Mouse (Mus musculus) MEL (cell line): ENCODE results near the gene Ppm1e. TPM values are rescaled to one million over a fixed set of nuclear protein-coding genes. Genes with fewer than 3 reads are reported as not detected.

Experiments used
- DNase-seq: peaks from one replicate; pipeline ENCODE4 v3.0.0; 2011; ENCODE audit warnings: low read depth, low spot score
- H3K27ac ChIP-seq: 2 replicates; pipeline ENCODE4 v1.5.1; 2012; ENCODE audit warnings: low read depth, mild to moderate bottlenecking, control low read depth, low read length, moderate library complexity; ENCODE audit not compliant: control insufficient read depth
- H3K27me3 ChIP-seq, 2 experiments: fragments of 150-350 bp in 1 of 2; sonication (generic) in 1 of 2; 2 replicates each; pipeline ENCODE4 v1.6.1; 2012; ENCODE audit warnings: low read length in 2 of 2, mild to moderate bottlenecking in 2 of 2, improper control_type of control experiment in 1 of 2, moderate library complexity in 1 of 2; ENCODE audit not compliant: insufficient read depth in 2 of 2, control insufficient read depth in 1 of 2
- H3K36me3 ChIP-seq, 2 experiments: 2 replicates each; pipeline ENCODE4 v1.6.1; 2012 to 2014; ENCODE audit warnings: low read length in 2 of 2, improper control_type of control experiment in 1 of 2, inconsistent platforms in 1 of 2, mild to moderate bottlenecking in 1 of 2; ENCODE audit not compliant: insufficient read depth in 2 of 2, control insufficient read depth in 1 of 2
- H3K4me1 ChIP-seq, 2 experiments: fragments of 150-350 bp in 1 of 2; sonication (generic) in 1 of 2; 2 replicates each; pipeline ENCODE4 v1.6.1; 2012; ENCODE audit warnings: low read length in 2 of 2, improper control_type of control experiment in 1 of 2, mild to moderate bottlenecking in 1 of 2; ENCODE audit not compliant: insufficient read depth in 2 of 2, control insufficient read depth in 1 of 2
- H3K4me3 ChIP-seq, 2 experiments: fragments of 150-350 bp in 1 of 2; sonication (generic) in 1 of 2; 2 replicates each; pipeline ENCODE4 v1.5.1; 2012; ENCODE audit warnings: low read depth in 2 of 2, low read length in 2 of 2, mild to moderate bottlenecking in 2 of 2, moderate library complexity in 2 of 2, control low read depth in 1 of 2, improper control_type of control experiment in 1 of 2; ENCODE audit not compliant: control insufficient read depth in 1 of 2, insufficient read depth in 1 of 2
- H3K79me2 ChIP-seq: 2 replicates; pipeline ENCODE4 v1.6.1; 2012; ENCODE audit warnings: mild to moderate bottlenecking, low read length, moderate library complexity; ENCODE audit not compliant: control insufficient read depth, poor library complexity, insufficient read depth
- H3K9ac ChIP-seq: 2 replicates; pipeline ENCODE4 v1.6.1; 2012; ENCODE audit warnings: low read depth, mild to moderate bottlenecking, control low read depth, low read length, moderate library complexity; ENCODE audit not compliant: control insufficient read depth, poor library complexity, severe bottlenecking
- H3K9me3 ChIP-seq: fragments of 150-350 bp; sonication (generic); replicated peaks from 2 replicates; pipeline ENCODE4 v1.6.1; 2012; ENCODE audit warnings: mild to moderate bottlenecking, low read length, improper control_type of control experiment, moderate library complexity; ENCODE audit not compliant: insufficient read depth
- BHLHE40 ChIP-seq: IDR thresholded peaks from 2 replicates; pipeline ENCODE4 v1.6.1; 2012; ENCODE audit warnings: low read depth, mild to moderate bottlenecking, inconsistent platforms, low read length, improper control_type of control experiment, borderline replicate concordance
- CHD1 ChIP-seq: IDR thresholded peaks from 2 replicates; pipeline ENCODE4 v1.6.1; 2012; ENCODE audit warnings: low read depth, mild to moderate bottlenecking, inconsistent platforms, low read length, improper control_type of control experiment
- CHD2 ChIP-seq: IDR thresholded peaks from 2 replicates; pipeline ENCODE4 v1.6.1; 2011; ENCODE audit warnings: low read length, improper control_type of control experiment
- CTCF ChIP-seq, 3 experiments: IDR thresholded peaks in 2 of 3; conservative IDR thresholded peaks in 1 of 3; 2 replicates each; pipeline ENCODE4 v1.5.1; 2011 to 2012; ENCODE audit warnings: low read length in 3 of 3, low read depth in 2 of 3, mild to moderate bottlenecking in 2 of 3, improper control_type of control experiment in 1 of 3, inconsistent platforms in 1 of 3, mixed read lengths in 1 of 3, moderate library complexity in 1 of 3; ENCODE audit not compliant: control insufficient read depth in 1 of 3, insufficient read depth in 1 of 3, poor library complexity in 1 of 3, severe bottlenecking in 1 of 3
- ELF1 ChIP-seq: IDR thresholded peaks from 2 replicates; pipeline ENCODE4 v1.6.1; 2014; ENCODE audit warnings: low read depth, mild to moderate bottlenecking, inconsistent platforms, low read length, improper control_type of control experiment, moderate library complexity
- ETS1 ChIP-seq: IDR thresholded peaks from 2 replicates; pipeline ENCODE4 v1.6.1; 2012; ENCODE audit warnings: low read depth, mild to moderate bottlenecking, inconsistent platforms, low read length, improper control_type of control experiment, moderate library complexity
- JUND ChIP-seq: IDR thresholded peaks from 2 replicates; pipeline ENCODE4 v1.6.1; 2011; ENCODE audit warnings: low read depth, mild to moderate bottlenecking, improper control_type of control experiment, low read length
- MAZ ChIP-seq: IDR thresholded peaks from 2 replicates; pipeline ENCODE4 v1.6.1; 2012; ENCODE audit warnings: low read depth, mild to moderate bottlenecking, inconsistent platforms, low read length, improper control_type of control experiment
- MEF2A ChIP-seq: IDR thresholded peaks from 2 replicates; pipeline ENCODE4 v1.6.1; 2014; ENCODE audit warnings: low read depth, mild to moderate bottlenecking, inconsistent platforms, low read length, improper control_type of control experiment; ENCODE audit not compliant: poor library complexity, insufficient replicate concordance, severe bottlenecking; ENCODE audit errors: extremely low read depth
- MXI1 ChIP-seq: IDR thresholded peaks from 2 replicates; pipeline ENCODE4 v1.6.1; 2011; ENCODE audit warnings: mild to moderate bottlenecking, low read depth, low read length, improper control_type of control experiment
- MYB ChIP-seq: IDR thresholded peaks from 2 replicates; pipeline ENCODE4 v1.6.1; 2011; ENCODE audit warnings: mild to moderate bottlenecking, low read depth, low read length, improper control_type of control experiment
- NRF1 ChIP-seq: IDR thresholded peaks from 2 replicates; pipeline ENCODE4 v1.6.1; 2014; ENCODE audit warnings: low read depth, mild to moderate bottlenecking, inconsistent platforms, low read length, improper control_type of control experiment, moderate library complexity; ENCODE audit not compliant: poor library complexity, insufficient read depth, severe bottlenecking
- RCOR1 ChIP-seq: IDR thresholded peaks from 2 replicates; pipeline ENCODE4 v1.6.1; 2012; ENCODE audit warnings: low read depth, mild to moderate bottlenecking, inconsistent platforms, low read length, improper control_type of control experiment
- SMC3 ChIP-seq: IDR thresholded peaks from 2 replicates; pipeline ENCODE4 v1.6.1; 2011; ENCODE audit warnings: low read depth, low read length, improper control_type of control experiment
- TBP ChIP-seq: IDR thresholded peaks from 2 replicates; pipeline ENCODE4 v1.8.0; 2011; ENCODE audit warnings: low read depth, low read length, improper control_type of control experiment
- UBTF ChIP-seq: IDR thresholded peaks from 2 replicates; pipeline ENCODE4 v1.6.1; 2012; ENCODE audit warnings: low read depth, mild to moderate bottlenecking, inconsistent platforms, low read length, improper control_type of control experiment, moderate library complexity, borderline replicate concordance; ENCODE audit not compliant: insufficient read depth
- USF1 ChIP-seq: IDR thresholded peaks from 2 replicates; pipeline ENCODE4 v1.6.1; 2014; ENCODE audit warnings: low read depth, mild to moderate bottlenecking, inconsistent platforms, low read length, improper control_type of control experiment, moderate library complexity
- USF2 ChIP-seq, 2 experiments: IDR thresholded peaks; 2 replicates each; pipeline ENCODE4 v1.6.1; 2011 to 2012; ENCODE audit warnings: improper control_type of control experiment in 2 of 2, low read length in 2 of 2, borderline replicate concordance in 1 of 2, inconsistent platforms in 1 of 2, low read depth in 1 of 2, mild to moderate bottlenecking in 1 of 2; ENCODE audit not compliant: insufficient read depth in 1 of 2
- ZC3H11A ChIP-seq: IDR thresholded peaks from 2 replicates; pipeline ENCODE4 v1.6.1; 2012; ENCODE audit warnings: low read depth, mild to moderate bottlenecking, inconsistent platforms, low read length, improper control_type of control experiment
- polyA plus RNA-seq, 2 experiments: library from polyadenylated mRNA; stranded (reverse) in 1 of 2; unstranded in 1 of 2; fragments of >175 nt in 1 of 2; fragments of >200 nt in 1 of 2; gene quantifications; 2 replicates each; pipeline versions ENCODE4 v1.2.1 to v1.2.4; 2012; ENCODE audit warnings: low replicate concordance in 2 of 2, low read depth in 1 of 2; ENCODE audit not compliant: insufficient read length in 2 of 2, insufficient read depth in 1 of 2, missing spikeins in 1 of 2
- total RNA-seq: library from RNA; depleted of rRNA; stranded (reverse); fragments of 300-350 nt; gene quantifications from 2 replicates; pipeline ENCODE4 v1.2.3, GENCODE M21; 2012

Ppm1e gene
- total and polyA plus RNA-seq, 3 experiments, result 1.3 to 2.8 TPM; not detected in 1

- H3K9ac ChIP-seq, result no peak overlapping the region
- H3K27ac ChIP-seq, result no peak overlapping the region
Observed at GRCm38 (mm10) chr11:87367061-87367460, 8.2 kb upstream of the Ppm1e start.

GRCm38 (mm10) chr11:87365120-87365519 lies 6.3 kb upstream of the Ppm1e start:
- H3K4me3 ChIP-seq, result no peak overlapping the region
- H3K4me1 ChIP-seq, result 0 out of 4 replicates have a peak, but pooled peaks cover 0 to 2% of the 10 kb centered on the region in 2 experiments
- no peaks in the 10 kb centered on the region for H3K9me3 ChIP-seq
- H3K79me2 ChIP-seq, result no peaks in the 10 kb centered on the region
- no peak for TF ChIP-seq CHD2
- TF ChIP-seq UBTF, result no peak
- no peak for TF ChIP-seq NRF1
- TF ChIP-seq MEF2A, result no peak
- no peak for TF ChIP-seq USF1
- TF ChIP-seq CHD1, result no peak
- no peak for TF ChIP-seq JUND
- TF ChIP-seq ETS1, result no peak
- no peak for TF ChIP-seq ZC3H11A
- TF ChIP-seq SMC3, result no peak
- TF ChIP-seq, all 39 proteins: peak for 0
- DNase-seq, result no peak
- peaks cover 0 to 2% of the 10 kb centered on the region in 2 experiments; a peak in 1 of 4 replicates for H3K36me3 ChIP-seq
- H3K27ac ChIP-seq, result no peak overlapping the region
- H3K27me3 ChIP-seq, result no peaks in the 10 kb centered on the region
- no peak overlapping the region for H3K9ac ChIP-seq

More at GRCm38 (mm10) chr11:87367061-87367460, 8.2 kb upstream of the Ppm1e start:
- Histone ChIP-seq H3K4me3 (no peak overlapping the region), H3K36me3 (peaks cover 0 to 2% of the 10 kb centered on the region in 2 experiments; a peak in 1 of 4 replicates), H3K4me1 (0 out of 4 replicates have a peak, but pooled peaks cover 0 to 2% of the 10 kb centered on the region in 2 experiments), H3K27me3 (no peaks in the 10 kb centered on the region), H3K9me3 (no peaks in the 10 kb centered on the region), H3K79me2 (no peaks in the 10 kb centered on the region)
- TF ChIP-seq JUND, result no peak
- no peak for TF ChIP-seq BHLHE40
- TF ChIP-seq TBP, result no peak
- no peak for TF ChIP-seq ELF1
- TF ChIP-seq MAZ, result no peak
- TF ChIP-seq CTCF (IDR thresholded peaks at IDR 0.05 in 2 of 3, conservative IDR thresholded peaks at IDR 0.05 in 1 of 3; ENCODE audit: control insufficient read depth in 1 of 3, insufficient read depth in 1 of 3, low read depth in 2 of 3, low read length in 3 of 3, poor library complexity in 1 of 3, severe bottlenecking in 1 of 3), result no peak
- TF ChIP-seq MXI1, result no peak
- TF ChIP-seq CHD2, result no peak
- TF ChIP-seq ETS1, result no peak
- TF ChIP-seq USF2 (IDR thresholded peaks at IDR 0.05; ENCODE audit: borderline replicate concordance in 1 of 2, insufficient read depth in 1 of 2, low read depth in 1 of 2, low read length in 2 of 2), result no peak
- no peak for TF ChIP-seq MYB
- TF ChIP-seq RCOR1, result no peak
- no peak for DNase-seq
